Mouse (Mus musculus) fibroblast of lung, adult 2 months (primary cell): ENCODE measurements at regions not wholly inside any gene's neighbourhood (a gene's known extent, or its start where the extent isn't known, plus 50 kb on each side); places are given as distances from the start of the nearest gene placed in this dataset.

Experiments
- DNase-seq: peaks from one replicate; pipeline ENCODE4 v3.0.0-alpha.2; 2011; ENCODE audit warnings: low read depth

- DNase-seq, result no peak
Observed at GRCm38 (mm10) chr16:47754671-47755070, 528.9 kb upstream of the Dppa4 start.

GRCm38 (mm10) chr16:47758296-47758695, 525.2 kb upstream of the Dppa4 start:
- DNase-seq, result no peak

- DNase-seq, result peak; percentile 0
Observed at GRCm38 (mm10) chr16:47765742-47766141, 517.8 kb upstream of the Dppa4 start.

GRCm38 (mm10) chr16:47788515-47788914, 495.0 kb upstream of the Dppa4 start:
- DNase-seq, result no peak

GRCm38 (mm10) chr16:47790666-47791065, 492.9 kb upstream of the Dppa4 start:
- DNase-seq, result no peak

- no peak for DNase-seq
Observed at GRCm38 (mm10) chr16:47791456-47791855, 492.1 kb upstream of the Dppa4 start.

GRCm38 (mm10) chr16:47798838-47799237, 484.7 kb upstream of the Dppa4 start:
- DNase-seq, result no peak

GRCm38 (mm10) chr16:47843169-47843568, 440.4 kb upstream of the Dppa4 start:
- DNase-seq, result no peak

- DNase-seq, result no peak
Observed at GRCm38 (mm10) chr16:47851631-47852030, 431.9 kb upstream of the Dppa4 start.

- no peak for DNase-seq
Observed at GRCm38 (mm10) chr16:47859840-47860239, 423.7 kb upstream of the Dppa4 start.

GRCm38 (mm10) chr16:47875258-47875657, 408.3 kb upstream of the Dppa4 start:
- DNase-seq, result no peak

- DNase-seq, result no peak
Observed at GRCm38 (mm10) chr16:47883476-47883875, 400.1 kb upstream of the Dppa4 start.

- DNase-seq, result no peak
Observed at GRCm38 (mm10) chr16:47887019-47887418, 396.5 kb upstream of the Dppa4 start.

GRCm38 (mm10) chr16:47900785-47901184, 382.7 kb upstream of the Dppa4 start:
- no peak for DNase-seq

GRCm38 (mm10) chr16:47938000-47938399, 345.5 kb upstream of the Dppa4 start:
- DNase-seq, result no peak
